Mouse (Mus musculus) midbrain, embryonic 10.5 days (tissue): ENCODE measurements at regions not wholly inside any gene's neighbourhood (a gene's known extent, or its start where the extent isn't known, plus 50 kb on each side); places are given as distances from the start of the nearest gene placed in this dataset.

Experiments
- DNase-seq: peaks from one replicate; pipeline ENCODE4 v3.0.0-alpha.2; 2017; ENCODE audit warnings: low spot score
- H3K27ac ChIP-seq: fragments of 300-500 bp; sonication (generic); replicated peaks from 2 replicates; pipeline ENCODE4 v1.5.1; 2016; ENCODE audit warnings: mild to moderate bottlenecking
- H3K27me3 ChIP-seq: fragments of 300-500 bp; sonication (generic); 2 replicates; pipeline ENCODE4 v1.6.1; 2016; ENCODE audit warnings: low read depth, mild to moderate bottlenecking; ENCODE audit not compliant: poor library complexity, severe bottlenecking
- H3K36me3 ChIP-seq: fragments of 300-500 bp; sonication (generic); 2 replicates; pipeline ENCODE4 v1.6.1; 2016; ENCODE audit warnings: mild to moderate bottlenecking, moderate library complexity
- H3K4me1 ChIP-seq: fragments of 300-500 bp; sonication (generic); 2 replicates; pipeline ENCODE4 v1.6.1; 2016
- H3K4me3 ChIP-seq: fragments of 300-500 bp; sonication (generic); 2 replicates; pipeline ENCODE4 v1.5.1; 2016; ENCODE audit warnings: mild to moderate bottlenecking, moderate library complexity
- H3K9me3 ChIP-seq: fragments of 300-500 bp; sonication (generic); replicated peaks from 2 replicates; pipeline ENCODE4 v1.6.1; 2016; ENCODE audit warnings: mild to moderate bottlenecking
- WGBS: fragments of 180-500 bp; shearing (Covaris S2); methylation state at CpG from one replicate; pipeline ENCODE4 v1.1.7; 2016; 5-methylcytosine and 5-hydroxymethylcytosine counted together

DNA sequence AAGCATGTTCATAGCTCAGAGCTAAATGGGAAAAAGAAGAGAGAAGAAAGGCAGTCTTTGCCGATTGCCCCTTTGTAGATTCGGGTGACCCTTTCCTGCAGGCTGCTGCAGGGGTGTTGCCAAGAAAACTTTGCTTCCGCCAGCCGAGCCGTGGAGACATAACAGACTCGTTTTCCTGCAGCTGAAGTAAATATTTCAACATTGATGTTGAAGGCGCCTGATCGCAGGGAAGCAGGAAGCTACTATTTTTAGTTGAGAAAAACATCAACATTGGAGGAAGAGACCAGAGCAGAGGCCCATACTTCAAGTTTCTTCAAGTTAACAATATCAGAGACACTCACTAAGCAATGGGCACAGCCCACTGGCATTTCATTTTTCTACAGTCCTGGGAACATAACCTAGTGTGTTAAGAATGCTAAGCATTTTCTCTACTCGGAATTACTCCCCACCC, 211.9 kb downstream of the Gm10260 start:
- Histone ChIP-seq H3K36me3 (no peaks in the 10 kb centered on the region), H3K4me1 (peaks cover 35% of the 10 kb centered on the region), H3K4me3 (no peak overlapping the region), H3K27me3 (0 out of 2 replicates have a peak, but pooled peaks cover 4% of the 10 kb centered on the region), H3K9me3 (no peaks in the 10 kb centered on the region; the same call in 1 of the 2 replicates), H3K27ac (peak overlapping the region; percentile 38; the same call in 1 of the 2 replicates)
- DNase-seq: no peak
- WGBS: 60% methylated on average over 9 of the region's 9 CpGs

DNA sequence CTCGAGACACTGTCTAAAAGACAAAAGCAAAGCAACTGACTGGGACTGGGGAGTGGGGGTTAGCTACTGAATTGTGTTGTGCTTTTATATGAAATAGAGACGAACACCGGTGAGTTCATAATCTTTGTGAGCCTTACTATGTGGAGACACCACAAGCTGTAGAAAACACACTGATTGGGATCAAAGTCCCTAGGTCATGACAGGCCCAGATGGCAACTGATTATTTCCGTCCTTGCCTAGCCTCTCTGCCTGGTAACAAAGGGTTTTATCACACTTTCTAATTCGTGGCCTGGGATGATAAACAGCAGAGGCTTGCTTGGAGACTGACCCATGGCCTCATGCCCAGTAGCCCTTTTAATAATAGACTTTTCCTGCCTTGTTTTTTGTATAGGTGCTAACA, 213.5 kb downstream of the Gm10260 start:
- Histone ChIP-seq H3K27me3 (0 out of 2 replicates have a peak, but pooled peaks cover 4% of the 10 kb centered on the region), H3K36me3 (no peaks in the 10 kb centered on the region), H3K4me3 (no peak overlapping the region), H3K27ac (peak overlapping the region; percentile 1; the same call in 1 of the 2 replicates), H3K9me3 (no peaks in the 10 kb centered on the region; the same call in 1 of the 2 replicates), H3K4me1 (peaks cover 29% of the 10 kb centered on the region)
- 68% methylated on average over 5 of the region's 5 CpGs for WGBS
- DNase-seq: no peak

DNA sequence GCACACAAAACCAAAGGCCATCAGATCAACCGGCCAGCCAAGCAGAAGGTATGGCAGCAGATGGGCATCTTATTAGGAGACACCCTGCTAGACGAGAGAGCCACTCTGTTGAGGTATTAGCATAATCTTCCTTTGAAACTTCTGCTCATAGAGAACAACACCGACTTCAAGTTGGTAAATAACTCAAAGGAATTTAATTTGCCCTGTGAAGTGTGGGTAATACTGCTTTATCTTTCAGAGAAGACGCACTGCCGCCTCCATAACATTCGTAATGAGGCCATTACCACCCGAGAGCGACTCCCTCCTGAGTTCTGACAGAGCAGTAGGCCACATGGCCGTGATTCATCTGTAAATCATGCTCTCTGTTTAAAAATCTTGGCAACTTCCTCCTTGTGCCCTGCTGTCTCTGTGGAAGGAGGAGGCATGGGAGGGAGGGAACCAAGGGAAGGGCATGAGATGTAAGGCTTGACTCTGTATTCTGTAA, 214.4 kb downstream of the Gm10260 start:
- Histone ChIP-seq H3K27ac (0 out of 2 replicates have a peak overlapping the region, but pooled peaks have one; percentile 17), H3K27me3 (0 out of 2 replicates have a peak, but pooled peaks cover 1% of the 10 kb centered on the region), H3K9me3 (no peaks in the 10 kb centered on the region; the same call in 1 of the 2 replicates), H3K4me3 (no peak overlapping the region), H3K4me1 (peaks cover 29% of the 10 kb centered on the region), H3K36me3 (no peaks in the 10 kb centered on the region)
- DNase-seq: no peak
- 73% methylated on average over 9 of the region's 9 CpGs for WGBS

DNA sequence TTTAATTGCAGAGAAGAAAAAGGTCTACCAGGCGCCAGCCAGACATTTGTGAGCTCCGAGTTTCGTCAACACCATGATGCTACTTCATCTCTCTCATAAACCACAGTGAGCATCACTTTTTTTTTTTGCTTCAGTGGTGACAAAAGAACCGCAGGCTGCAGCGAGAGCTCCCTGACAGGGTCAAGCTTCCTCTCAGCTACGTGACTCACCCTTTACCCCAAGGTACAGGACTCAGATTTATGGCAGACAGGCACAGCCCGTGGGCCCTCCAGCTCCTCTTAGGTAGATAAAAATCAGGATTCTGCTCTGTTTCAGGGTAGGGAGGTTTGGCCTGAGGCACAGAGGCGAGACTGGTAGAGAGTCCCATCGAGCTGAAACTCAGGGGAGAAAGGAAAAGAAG, 220.7 kb downstream of the Gm10260 start:
- WGBS: 78% methylated on average over 9 of the region's 9 CpGs
- Histone ChIP-seq H3K27ac (peak overlapping the region; percentile 33; the same call in 1 of the 2 replicates), H3K9me3 (no peaks in the 10 kb centered on the region), H3K4me3 (no peak overlapping the region), H3K27me3 (no peaks in the 10 kb centered on the region), H3K36me3 (no peaks in the 10 kb centered on the region), H3K4me1 (peaks cover 16% of the 10 kb centered on the region)
- no peak for DNase-seq

DNA sequence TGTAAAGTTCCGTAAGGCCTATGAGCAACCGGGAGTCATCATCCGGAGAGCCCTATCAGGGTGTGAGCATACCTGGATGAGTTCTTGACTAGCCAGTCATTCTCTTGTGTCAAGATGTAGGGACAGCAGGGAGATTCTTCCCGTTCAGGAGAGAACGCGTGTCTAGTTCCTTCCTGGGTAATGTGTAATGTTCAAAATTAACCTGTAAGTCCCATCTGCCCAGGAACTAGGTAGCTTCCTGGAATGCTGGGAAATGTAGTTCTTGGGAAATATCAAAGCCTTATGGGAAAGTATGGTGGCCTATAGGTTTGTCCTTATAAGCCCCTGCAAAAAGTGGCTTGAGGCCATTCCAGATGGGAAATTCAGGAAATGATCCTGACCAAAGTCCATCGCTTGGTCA, 222.0 kb downstream of the Gm10260 start:
- no peak overlapping the region for H3K27ac ChIP-seq
- no peaks in the 10 kb centered on the region for H3K9me3 ChIP-seq
- DNase-seq: no peak
- no peaks in the 10 kb centered on the region for H3K36me3 ChIP-seq
- WGBS: 95% methylated on average over 7 of the region's 7 CpGs
- H3K4me1 ChIP-seq: peaks cover 16% of the 10 kb centered on the region
- no peak overlapping the region for H3K4me3 ChIP-seq
- H3K27me3 ChIP-seq: no peaks in the 10 kb centered on the region

DNA sequence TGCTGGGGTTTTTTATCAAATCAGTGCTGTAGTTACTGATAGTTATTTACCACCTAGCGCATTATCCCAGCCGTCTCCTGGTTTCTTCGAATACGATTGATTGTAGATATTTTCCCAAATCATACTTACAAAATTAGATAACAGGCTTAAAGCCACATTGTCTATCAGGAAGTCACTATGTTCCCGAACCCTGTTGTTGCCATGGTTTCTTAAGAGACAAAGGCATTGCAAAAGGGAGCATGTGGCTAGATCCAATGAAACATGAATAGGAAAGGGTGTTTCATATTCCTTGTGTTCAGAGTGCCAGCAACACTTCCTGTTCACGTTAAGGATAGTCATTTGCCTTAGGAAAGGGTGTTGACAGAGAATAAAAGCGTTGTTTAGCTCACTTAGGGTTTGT, 222.7 kb downstream of the Gm10260 start:
- Histone ChIP-seq H3K4me1 (peaks cover 16% of the 10 kb centered on the region), H3K36me3 (no peaks in the 10 kb centered on the region), H3K27me3 (no peaks in the 10 kb centered on the region), H3K9me3 (no peaks in the 10 kb centered on the region), H3K4me3 (no peak overlapping the region), H3K27ac (no peak overlapping the region)
- no peak for DNase-seq
- WGBS: 83% methylated on average over 7 of the region's 7 CpGs

DNA sequence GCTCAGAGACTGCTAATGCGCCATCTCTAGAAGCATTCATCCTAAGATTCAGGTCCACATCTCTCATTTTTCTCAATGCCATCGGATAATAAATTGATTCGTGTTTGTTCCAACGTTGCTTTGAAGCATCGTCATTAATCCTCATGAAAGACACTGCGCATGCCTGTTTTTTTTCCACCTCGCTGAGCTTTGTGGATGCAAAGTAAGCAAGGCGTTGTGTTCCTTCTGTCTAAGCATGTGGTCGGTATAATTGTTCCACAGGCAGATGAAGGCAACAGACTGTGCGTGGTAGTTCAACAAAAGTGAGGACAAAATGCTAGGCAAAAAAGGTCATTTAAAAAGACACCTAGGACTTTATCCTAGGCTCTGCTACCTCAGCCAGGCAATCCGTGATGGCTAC, 223.2 kb downstream of the Gm10260 start:
- no peak overlapping the region for H3K27ac ChIP-seq
- H3K4me3 ChIP-seq: no peak overlapping the region
- H3K36me3 ChIP-seq: no peaks in the 10 kb centered on the region
- WGBS: 89% methylated on average over 11 of the region's 11 CpGs
- DNase-seq: no peak
- H3K4me1 ChIP-seq: peaks cover 16% of the 10 kb centered on the region
- H3K9me3 ChIP-seq: no peaks in the 10 kb centered on the region
- H3K27me3 ChIP-seq: no peaks in the 10 kb centered on the region

DNA sequence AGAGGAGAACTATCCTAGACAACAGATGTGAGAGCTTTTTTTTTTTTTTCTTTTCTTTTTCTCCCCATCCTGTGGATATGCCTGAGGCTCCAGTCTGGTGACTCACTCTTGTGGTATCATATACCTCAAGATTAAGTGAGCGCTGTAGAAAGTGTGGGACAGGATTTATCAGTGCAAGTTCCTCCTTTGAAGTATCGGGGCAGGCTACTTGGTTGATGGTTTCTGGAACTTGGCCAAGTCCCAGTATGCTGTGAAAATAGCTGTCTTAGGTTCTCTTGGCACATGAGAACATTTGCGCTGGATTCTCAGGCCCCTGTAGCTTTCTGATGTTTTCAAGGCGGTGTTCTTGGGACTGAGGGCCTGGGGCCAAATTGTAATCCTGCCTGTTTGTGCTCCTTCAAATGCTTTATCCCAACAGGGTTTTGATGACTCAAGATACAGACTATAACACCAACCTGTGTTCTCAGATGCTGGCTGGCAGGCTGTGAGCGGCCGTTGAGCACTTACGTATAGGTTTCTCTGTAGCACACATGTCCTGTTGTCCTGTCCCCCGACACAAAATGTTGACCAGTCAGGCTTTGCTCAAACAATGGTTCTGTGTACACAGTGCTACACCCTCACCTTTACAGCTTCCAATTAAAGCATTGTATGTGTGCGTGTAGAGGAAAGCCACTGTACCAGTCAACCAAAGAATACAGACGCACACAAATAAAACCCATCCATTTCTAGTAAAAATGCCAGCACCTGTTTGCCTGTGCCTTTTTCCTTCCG, 226.4 kb downstream of the Gm10260 start:
- WGBS: 94% methylated on average over 11 of the region's 11 CpGs
- no peaks in the 10 kb centered on the region for H3K9me3 ChIP-seq
- H3K27ac ChIP-seq: no peak overlapping the region
- no peak for DNase-seq
- no peak overlapping the region for H3K4me3 ChIP-seq
- no peaks in the 10 kb centered on the region for H3K27me3 ChIP-seq
- H3K36me3 ChIP-seq: no peaks in the 10 kb centered on the region
- peaks cover 13% of the 10 kb centered on the region for H3K4me1 ChIP-seq

DNA sequence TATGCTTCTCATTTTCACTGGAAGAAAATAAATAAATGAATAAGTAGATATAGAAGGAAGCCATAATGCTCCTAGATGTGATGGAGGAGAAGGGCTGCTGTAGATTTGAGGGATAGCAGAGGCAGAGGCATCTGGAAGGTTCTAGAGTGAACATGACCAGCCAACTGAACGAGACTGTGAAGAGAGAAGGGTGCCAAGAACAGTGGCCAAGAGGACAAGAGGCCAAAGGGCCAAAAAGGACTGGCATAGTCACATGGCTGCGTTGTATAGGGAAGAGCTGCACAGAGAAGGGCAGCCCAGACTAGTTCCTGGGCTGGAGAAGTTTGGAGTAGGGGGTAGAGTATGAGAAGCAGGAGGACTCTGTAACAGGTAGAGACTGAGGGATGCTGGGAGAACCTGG, 229.3 kb downstream of the Gm10260 start:
- Histone ChIP-seq H3K27me3 (no peaks in the 10 kb centered on the region), H3K9me3 (no peaks in the 10 kb centered on the region), H3K36me3 (no peaks in the 10 kb centered on the region), H3K4me3 (no peak overlapping the region), H3K4me1 (peaks cover 6% of the 10 kb centered on the region), H3K27ac (no peak overlapping the region)
- no peak for DNase-seq
- WGBS: 92% methylated on average over 2 of the region's 2 CpGs

DNA sequence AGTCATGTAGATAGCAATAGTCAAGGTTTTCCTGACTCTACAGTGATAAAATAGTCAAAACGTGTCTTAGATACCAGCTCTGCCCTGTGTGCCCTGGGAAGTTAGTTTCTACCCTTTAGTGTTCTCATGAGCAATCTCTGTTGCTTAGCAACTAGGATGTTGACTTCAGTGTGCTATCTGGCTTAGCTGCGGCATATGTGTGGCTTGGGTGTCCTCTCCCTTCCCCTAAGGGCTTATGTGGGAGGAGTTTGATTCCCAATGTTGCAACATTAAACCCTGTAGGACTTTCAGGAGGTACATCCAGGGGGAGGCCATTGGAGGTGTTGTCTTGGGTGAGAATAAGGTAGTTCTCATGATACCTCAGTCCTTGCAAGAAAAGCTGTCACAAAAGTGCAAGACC, 229.9 kb downstream of the Gm10260 start:
- WGBS: 72% methylated on average over 2 of the region's 2 CpGs
- Histone ChIP-seq H3K4me3 (no peak overlapping the region), H3K4me1 (peaks cover 6% of the 10 kb centered on the region), H3K27ac (no peak overlapping the region), H3K36me3 (no peaks in the 10 kb centered on the region), H3K27me3 (no peaks in the 10 kb centered on the region), H3K9me3 (no peaks in the 10 kb centered on the region)
- no peak for DNase-seq

DNA sequence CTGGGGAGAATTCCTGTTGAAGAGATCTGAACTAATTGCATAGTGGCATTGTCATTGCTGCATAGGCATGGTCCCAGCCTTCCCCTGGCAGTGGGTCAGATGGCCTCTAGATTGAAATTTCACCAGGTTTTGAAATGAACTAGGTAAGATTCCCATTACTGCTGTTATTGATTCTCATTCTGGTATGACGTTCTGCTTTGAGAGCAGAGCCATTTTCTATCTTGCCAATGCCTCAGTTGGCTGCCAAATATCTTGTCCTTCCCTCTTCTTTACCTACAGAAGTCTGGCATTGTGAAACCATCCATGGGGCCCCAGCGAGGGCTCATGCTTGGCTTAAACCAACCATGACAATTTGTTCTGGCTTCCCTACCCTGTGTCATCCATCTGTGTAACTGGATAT, 232.5 kb downstream of the Gm10260 start:
- Histone ChIP-seq H3K9me3 (no peaks in the 10 kb centered on the region), H3K4me3 (no peak overlapping the region), H3K36me3 (no peaks in the 10 kb centered on the region), H3K4me1 (peaks cover 19% of the 10 kb centered on the region), H3K27me3 (no peaks in the 10 kb centered on the region), H3K27ac (no peak overlapping the region)
- no peak for DNase-seq
- 90% methylated on average over 2 of the region's 2 CpGs for WGBS

DNA sequence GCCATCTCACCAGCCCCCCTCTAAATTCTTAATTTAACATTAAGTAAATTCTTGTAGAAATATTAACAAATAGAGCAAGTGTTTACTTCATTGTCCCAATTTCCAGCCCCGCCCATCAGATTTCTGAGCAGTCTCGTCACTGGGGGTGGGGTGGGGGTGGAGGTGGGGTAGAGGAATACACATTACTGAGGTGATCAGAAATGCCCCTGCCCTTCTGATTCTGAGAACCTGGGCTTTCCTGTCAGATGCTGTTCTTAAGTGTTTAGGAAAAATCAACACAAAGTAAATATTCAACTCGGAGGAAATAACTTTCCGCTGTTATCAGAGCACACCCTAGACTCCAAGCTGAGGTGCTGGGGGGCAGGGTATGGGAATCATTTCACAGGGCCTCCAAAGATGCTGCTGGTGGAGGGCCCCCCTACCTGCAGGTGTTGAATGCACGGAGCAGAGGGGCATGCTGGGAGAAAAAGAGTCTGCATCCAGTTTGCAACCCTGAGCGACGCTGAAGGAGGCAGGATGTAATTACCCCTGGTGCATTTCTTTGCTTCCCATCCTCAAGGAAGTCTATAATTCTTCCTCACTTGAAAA, 235.5 kb downstream of the Gm10260 start:
- DNase-seq: no peak
- 73% methylated on average over 7 of the region's 7 CpGs for WGBS
- Histone ChIP-seq H3K36me3 (no peaks in the 10 kb centered on the region), H3K4me1 (peaks cover 14% of the 10 kb centered on the region), H3K27ac (no peak overlapping the region), H3K9me3 (no peaks in the 10 kb centered on the region), H3K27me3 (no peaks in the 10 kb centered on the region), H3K4me3 (no peak overlapping the region)
